Mouse (Mus musculus) inflammation-experienced regulatory T-cells (primary cell): Measurements from ENCODE around the gene Hmgb3. TPM values are rescaled to one million over a fixed set of nuclear protein-coding genes. Genes with fewer than 3 reads are reported as not detected.

Experiments used
- polyA plus RNA-seq, 2 experiments: library from polyadenylated mRNA; unstranded; fragments of 100-300 nt; shearing (Covaris generic); gene quantifications; one replicate each; pipeline ENCODE4 v1.2.1; 2017

Gene Hmgb3
- 10 to 100 TPM; 22.9 to 25.2 TPM for polyA plus RNA-seq

GRCm38 (mm10) chrX:71555415-71556114 lies at the start of gene Hmgb3:
TSS of gene Hmgb3 (plus strand) at chrX:71555918.

Other genes starting within 250 kb of the Hmgb3 start
- gene Mtmr1, start 191.2 kb upstream of the Hmgb3 start, polyA plus RNA-seq = 10 to 100 TPM; 43.2 to 52.5 TPM
- gene Cd99l2, start 63.1 kb upstream of the Hmgb3 start, polyA plus RNA-seq = 10 to 100 TPM; 18.0 to 22.7 TPM
- gene Gpr50, start 107.7 kb downstream of the Hmgb3 start, polyA plus RNA-seq = not detected